Mouse (Mus musculus): ENCODE results near the gene Tmem262. TPM values are rescaled to one million over a fixed set of nuclear protein-coding genes. Genes with fewer than 3 reads are reported as not detected.

Tmem262 gene
- polyA plus RNA-seq, 1 experiment from 2014 or later = not detected

- Histone ChIP-seq H3K27ac (replicated peaks in 1 of 2; ENCODE audit: control insufficient read depth in 1 of 2, insufficient read depth in 1 of 2, low read depth in 2 of 2, low read length in 2 of 2) (peak overlapping the region; percentile 81 to 94), H3K4me2 (ENCODE audit: low read length) (peak overlapping the region; percentile 98), H3K4me3 (ENCODE audit: control insufficient read depth in 1 of 2, insufficient read depth in 1 of 2, low read depth in 1 of 2, low read length in 2 of 2) (peak overlapping the region; percentile 70 to 91), H3K27me3 (ENCODE audit: control insufficient read depth, insufficient read depth, low read length) (no peaks in the 10 kb centered on the region), H3K9ac (ENCODE audit: low read length) (peak overlapping the region; percentile 96), H3K36me3 (ENCODE audit: control insufficient read depth, insufficient read depth, low read length) (peaks cover 18% of the 10 kb centered on the region), H3K4me1 (ENCODE audit: control insufficient read depth in 2 of 2, insufficient read depth in 2 of 2, low read length in 2 of 2) (peaks cover 12 to 33% of the 10 kb centered on the region in 2 experiments), H3K9me3 (ENCODE audit: control insufficient read depth, low read length) (no peaks in the 10 kb centered on the region)
- ATAC-seq (ENCODE audit: insufficient number of reproducible peaks, insufficient read depth, low FRiP score, low read depth) = no peak
- 2% methylated on average over 44 of the region's 44 CpGs for WGBS
Observed at GRCm38 (mm10) chr19:6061641-6062302, 18.1 kb upstream of the Tmem262 start.

- 65% methylated on average over 5 of the region's 5 CpGs for WGBS
- Histone ChIP-seq H3K4me1 (ENCODE audit: control insufficient read depth in 2 of 2, insufficient read depth in 2 of 2, low read length in 2 of 2) (peaks cover 18 to 37% of the 10 kb centered on the region in 2 experiments), H3K27me3 (ENCODE audit: control insufficient read depth, insufficient read depth, low read length) (no peaks in the 10 kb centered on the region), H3K4me2 (ENCODE audit: low read length) (peak overlapping the region; percentile 98), H3K9me3 (ENCODE audit: control insufficient read depth, low read length) (no peaks in the 10 kb centered on the region), H3K9ac (ENCODE audit: low read length) (peak overlapping the region; percentile 96), H3K27ac (replicated peaks in 1 of 2; ENCODE audit: control insufficient read depth in 1 of 2, insufficient read depth in 1 of 2, low read depth in 2 of 2, low read length in 2 of 2) (peak overlapping the region in 1 of 2 experiments; percentile 94; a peak in 1 of 4 replicates), H3K4me3 (ENCODE audit: control insufficient read depth in 1 of 2, insufficient read depth in 1 of 2, low read depth in 1 of 2, low read length in 2 of 2) (peak overlapping the region; percentile 70 to 91), H3K36me3 (ENCODE audit: control insufficient read depth, insufficient read depth, low read length) (peaks cover 18% of the 10 kb centered on the region)
- no peak for ATAC-seq (ENCODE audit: insufficient number of reproducible peaks, insufficient read depth, low FRiP score, low read depth)
Observed at GRCm38 (mm10) chr19:6062418-6062817, 17.4 kb upstream of the Tmem262 start.

GRCm38 (mm10) chr19:6063081-6063480, 16.8 kb upstream of the Tmem262 start:
- Histone ChIP-seq H3K4me2 (ENCODE audit: low read length) (no peak overlapping the region), H3K27ac (replicated peaks in 1 of 2; ENCODE audit: control insufficient read depth in 1 of 2, insufficient read depth in 1 of 2, low read depth in 2 of 2, low read length in 2 of 2) (no peak overlapping the region), H3K9ac (ENCODE audit: low read length) (no peak overlapping the region), H3K4me3 (ENCODE audit: control insufficient read depth in 1 of 2, insufficient read depth in 1 of 2, low read depth in 1 of 2, low read length in 2 of 2) (no peak overlapping the region), H3K27me3 (ENCODE audit: control insufficient read depth, insufficient read depth, low read length) (no peaks in the 10 kb centered on the region), H3K36me3 (ENCODE audit: control insufficient read depth, insufficient read depth, low read length) (peaks cover 18% of the 10 kb centered on the region), H3K4me1 (ENCODE audit: control insufficient read depth in 2 of 2, insufficient read depth in 2 of 2, low read length in 2 of 2) (peaks cover 21 to 42% of the 10 kb centered on the region in 2 experiments), H3K9me3 (ENCODE audit: control insufficient read depth, low read length) (no peaks in the 10 kb centered on the region)
- no peak for ATAC-seq (ENCODE audit: insufficient number of reproducible peaks, insufficient read depth, low FRiP score, low read depth)
- 92% methylated on average over 6 of the region's 6 CpGs for WGBS

- WGBS = 42% methylated on average over 5 of the region's 5 CpGs
- Histone ChIP-seq H3K4me2 (ENCODE audit: low read length) (peak overlapping the region; percentile 96), H3K4me1 (ENCODE audit: control insufficient read depth in 2 of 2, insufficient read depth in 2 of 2, low read length in 2 of 2) (peaks cover 22 to 35% of the 10 kb centered on the region in 2 experiments), H3K4me3 (ENCODE audit: control insufficient read depth in 1 of 2, insufficient read depth in 1 of 2, low read depth in 1 of 2, low read length in 2 of 2) (peak overlapping the region; percentile 43 to 49), H3K27ac (replicated peaks in 1 of 2; ENCODE audit: control insufficient read depth in 1 of 2, insufficient read depth in 1 of 2, low read depth in 2 of 2, low read length in 2 of 2) (peak overlapping the region in 1 of 2 experiments; percentile 39; a peak in 1 of 4 replicates), H3K9me3 (ENCODE audit: control insufficient read depth, low read length) (no peaks in the 10 kb centered on the region), H3K27me3 (ENCODE audit: control insufficient read depth, insufficient read depth, low read length) (no peaks in the 10 kb centered on the region), H3K9ac (ENCODE audit: low read length) (peak overlapping the region; percentile 65), H3K36me3 (ENCODE audit: control insufficient read depth, insufficient read depth, low read length) (peaks cover 33% of the 10 kb centered on the region)
- no peak for ATAC-seq (ENCODE audit: insufficient number of reproducible peaks, insufficient read depth, low FRiP score, low read depth)
Observed at GRCm38 (mm10) chr19:6066571-6066970, 13.3 kb upstream of the Tmem262 start.

- Histone ChIP-seq H3K4me1 (ENCODE audit: control insufficient read depth in 2 of 2, insufficient read depth in 2 of 2, low read length in 2 of 2) (peaks cover 20 to 30% of the 10 kb centered on the region in 2 experiments), H3K27me3 (ENCODE audit: control insufficient read depth, insufficient read depth, low read length) (no peaks in the 10 kb centered on the region), H3K4me3 (ENCODE audit: control insufficient read depth in 1 of 2, insufficient read depth in 1 of 2, low read depth in 1 of 2, low read length in 2 of 2) (peak overlapping the region; percentile 43 to 49), H3K36me3 (ENCODE audit: control insufficient read depth, insufficient read depth, low read length) (peaks cover 34% of the 10 kb centered on the region), H3K27ac (replicated peaks in 1 of 2; ENCODE audit: control insufficient read depth in 1 of 2, insufficient read depth in 1 of 2, low read depth in 2 of 2, low read length in 2 of 2) (peak overlapping the region; percentile 39 to 58), H3K9ac (ENCODE audit: low read length) (peak overlapping the region; percentile 65), H3K9me3 (ENCODE audit: control insufficient read depth, low read length) (no peaks in the 10 kb centered on the region), H3K4me2 (ENCODE audit: low read length) (peak overlapping the region; percentile 96)
- 1% methylated on average over 30 of the region's 30 CpGs for WGBS
- ATAC-seq (ENCODE audit: insufficient number of reproducible peaks, insufficient read depth, low FRiP score, low read depth) = peak; percentile 49; the same call in 1 of the 2 replicates
Observed at GRCm38 (mm10) chr19:6067011-6067723, 12.7 kb upstream of the Tmem262 start.

- Histone ChIP-seq H3K27ac (replicated peaks in 1 of 2; ENCODE audit: control insufficient read depth in 1 of 2, insufficient read depth in 1 of 2, low read depth in 2 of 2, low read length in 2 of 2) (peak within 1 kb of the TSS; percentile 39 to 58), H3K4me2 (ENCODE audit: low read length) (peak within 1 kb of the TSS; percentile 96), H3K4me3 (ENCODE audit: control insufficient read depth in 1 of 2, insufficient read depth in 1 of 2, low read depth in 1 of 2, low read length in 2 of 2) (peak within 1 kb of the TSS; percentile 43 to 49), H3K4me1 (ENCODE audit: control insufficient read depth in 2 of 2, insufficient read depth in 2 of 2, low read length in 2 of 2) (peaks cover 15 to 23% of the 10 kb centered on the region in 2 experiments), H3K27me3 (ENCODE audit: control insufficient read depth, insufficient read depth, low read length) (no peaks in the 10 kb centered on the region), H3K9me3 (ENCODE audit: control insufficient read depth, low read length) (no peaks in the 10 kb centered on the region), H3K36me3 (ENCODE audit: control insufficient read depth, insufficient read depth, low read length) (peaks cover 38% of the 10 kb centered on the region), H3K9ac (ENCODE audit: low read length) (peak within 1 kb of the TSS; percentile 65)
- 12% methylated on average over 33 of the region's 33 CpGs for WGBS
- ATAC-seq (ENCODE audit: insufficient number of reproducible peaks, insufficient read depth, low FRiP score, low read depth) = peak; percentile 72
Observed at GRCm38 (mm10) chr19:6067724-6068415, 12.0 kb upstream of the Tmem262 start, which contains the start of gene Tm7sf2. Gene Tm7sf2 (minus strand): TSS chr19:6068373.

GRCm38 (mm10) chr19:6068951-6069350, 10.9 kb upstream of the Tmem262 start:
- Histone ChIP-seq H3K4me3 (ENCODE audit: control insufficient read depth in 1 of 2, insufficient read depth in 1 of 2, low read depth in 1 of 2, low read length in 2 of 2) (no peak overlapping the region), H3K27me3 (ENCODE audit: control insufficient read depth, insufficient read depth, low read length) (no peaks in the 10 kb centered on the region), H3K9me3 (ENCODE audit: control insufficient read depth, low read length) (no peaks in the 10 kb centered on the region), H3K9ac (ENCODE audit: low read length) (no peak overlapping the region), H3K36me3 (ENCODE audit: control insufficient read depth, insufficient read depth, low read length) (peaks cover 45% of the 10 kb centered on the region), H3K27ac (replicated peaks in 1 of 2; ENCODE audit: control insufficient read depth in 1 of 2, insufficient read depth in 1 of 2, low read depth in 2 of 2, low read length in 2 of 2) (no peak overlapping the region), H3K4me1 (ENCODE audit: control insufficient read depth in 2 of 2, insufficient read depth in 2 of 2, low read length in 2 of 2) (peaks cover 15 to 22% of the 10 kb centered on the region in 2 experiments), H3K4me2 (ENCODE audit: low read length) (no peak overlapping the region)
- WGBS = 76% methylated on average over 4 of the region's 4 CpGs
- ATAC-seq (ENCODE audit: insufficient number of reproducible peaks, insufficient read depth, low FRiP score, low read depth) = no peak

Measured in heart, embryonic 14.5 days (tissue).